8 mouse cellular contexts compared by ENCODE assay signal in genomic region chr4:111886607-111887006, GRCm38 (mm10). TPM values are rescaled to one million over a fixed set of nuclear protein-coding genes. Genes with fewer than 3 reads are reported as not detected.
DNase-seq lines count a peak whose midpoint lies in the region; ATAC-seq lines count a peak whose summit lies in the region.
"Had no signal": no experiment of that assay in that cellular context is flagged by ENCODE, and none has a peak within 500 bp of the region (broad histone marks: within the 10 kb centered on the region; RNA-seq: fewer than 3 reads in every experiment).

No protein-coding gene starts in this region.

- DNase-seq in cerebellum, postnatal 25 days = peak; percentile 60 to 77
- peak; percentile 87 to 93 for DNase-seq in frontal cortex, postnatal 36 days (ENCODE audit: low spot score in 2 of 2)
- peak; percentile 72 for DNase-seq in induced T-regulatory cell, adult 2 months (ENCODE audit: low read depth)
- peak; percentile 85 for DNase-seq in left cerebral cortex, adult 18-20 months (ENCODE audit: low spot score in 2 of 2)
- peak; percentile 77 for DNase-seq in right cerebral cortex, postnatal 25 days

- peak; percentile 77 for ATAC-seq in activated CD4-positive, CD25-positive, alpha-beta regulatory T cell, adult 4 months
- peak; percentile 82 for ATAC-seq in megakaryocyte progenitor cell, adult 5-6 weeks (replicated peaks; ENCODE audit: poor library complexity)

RNA-seq across cellular contexts. Expression of gene Slc5a9, which starts 16.1 kb away (rescaled TPM):
- polyA plus RNA-seq in activated CD4-positive, CD25-positive, alpha-beta regulatory T cell, adult 4 months (2017; shearing (Covaris generic)) = not detected
- total RNA-seq in left cerebral cortex, adult 18-20 months (2021) = not detected
- not detected in 2 replicates for total RNA-seq in megakaryocyte progenitor cell, adult 5-6 weeks (2015)
- total RNA-seq in megakaryocyte progenitor cell, adult 5-6 weeks (2017) = not detected in 2 replicates

RNA-seq across cellular contexts. Expression of gene Skint8, which starts 32.6 kb away (rescaled TPM):
- not detected for polyA plus RNA-seq in activated CD4-positive, CD25-positive, alpha-beta regulatory T cell, adult 4 months (2017; shearing (Covaris generic))
- not detected for total RNA-seq in left cerebral cortex, adult 18-20 months (2021)
- total RNA-seq in megakaryocyte progenitor cell, adult 5-6 weeks (2015) = not detected in 2 replicates
- total RNA-seq in megakaryocyte progenitor cell, adult 5-6 weeks (2017) = not detected in 2 replicates
- polyA plus RNA-seq: small intestine, adult 2 months had no signal

Comparison
In these comparisons a context has a peak if more than half of its experiments do, and no peak if none do; other contexts are left out.
1. Peak in every context shown above with its lines: DNase-seq and ATAC-seq.